Mouse (Mus musculus): ENCODE results near the gene Slc24a3. TPM values are rescaled to one million over a fixed set of nuclear protein-coding genes. Genes with fewer than 3 reads are reported as not detected.

Slc24a3 gene
- total and polyA plus RNA-seq, 3 experiments, result not detected

DNA sequence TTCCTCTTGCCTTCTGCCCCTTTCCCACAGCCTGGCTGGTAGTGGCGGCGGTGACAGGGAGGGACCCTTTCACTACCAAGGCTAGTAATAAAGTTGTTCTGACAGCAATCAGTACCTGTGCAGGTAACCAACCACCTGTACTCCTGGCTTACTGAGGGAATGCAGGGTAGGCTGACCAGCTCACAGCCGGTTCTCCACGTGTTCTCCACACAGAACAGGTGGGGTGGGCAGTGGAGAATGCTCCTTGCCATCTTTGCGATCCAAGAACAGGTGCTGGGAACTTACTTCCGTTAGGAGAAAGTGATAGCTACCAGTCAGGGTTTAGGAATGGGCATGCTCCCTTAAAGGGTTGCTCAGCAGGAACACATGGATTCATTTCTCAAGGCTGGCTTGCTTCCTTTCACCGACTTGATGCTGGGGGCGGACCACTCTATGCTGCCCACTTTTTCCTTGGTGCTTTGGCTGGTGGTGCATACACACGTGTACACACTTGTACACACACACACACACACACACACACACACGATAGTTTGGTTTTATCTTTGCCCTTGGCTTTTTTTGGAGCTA is 934 bp downstream of the Slc24a3 start:
- Histone ChIP-seq H3K9me3 (replicated peaks; ENCODE audit: insufficient read depth, low read length) (no peaks in the 10 kb centered on the region), H3K79me2 (ENCODE audit: control insufficient read depth, insufficient read depth, low read length, poor library complexity) (no peaks in the 10 kb centered on the region), H3K4me3 (ENCODE audit: control insufficient read depth in 1 of 2, insufficient read depth in 1 of 2, low read depth in 2 of 2, low read length in 2 of 2) (no peak overlapping the region), H3K4me1 (ENCODE audit: control insufficient read depth in 1 of 2, insufficient read depth in 2 of 2, low read length in 2 of 2) (no peaks in the 10 kb centered on the region), H3K9ac (ENCODE audit: control insufficient read depth, low read depth, low read length, poor library complexity, severe bottlenecking) (no peak overlapping the region), H3K27ac (ENCODE audit: control insufficient read depth, low read depth, low read length) (no peak overlapping the region), H3K36me3 (ENCODE audit: control insufficient read depth in 1 of 2, insufficient read depth in 2 of 2, low read length in 2 of 2) (no peaks in the 10 kb centered on the region), H3K27me3 (ENCODE audit: control insufficient read depth in 1 of 2, insufficient read depth in 2 of 2, low read length in 2 of 2) (no peaks in the 10 kb centered on the region)
- no peak for TF ChIP-seq MXI1 (IDR thresholded peaks at IDR 0.05; ENCODE audit: low read depth, low read length)
- TF ChIP-seq MAZ (IDR thresholded peaks at IDR 0.05; ENCODE audit: low read depth, low read length), result no peak
- no peak for TF ChIP-seq ZKSCAN1 (IDR thresholded peaks at IDR 0.05; ENCODE audit: low read depth, low read length)
- TF ChIP-seq E2F4 (IDR thresholded peaks at IDR 0.05; ENCODE audit: borderline replicate concordance, low read depth, low read length), result no peak
- no peak for TF ChIP-seq CHD2 (IDR thresholded peaks at IDR 0.05; ENCODE audit: low read length)
- no peak for TF ChIP-seq MYB (IDR thresholded peaks at IDR 0.05; ENCODE audit: low read depth, low read length)
- no peak for TF ChIP-seq MAFK (IDR thresholded peaks at IDR 0.05; ENCODE audit: borderline replicate concordance, low read depth, low read length)
- no peak for DNase-seq (ENCODE audit: low read depth, low spot score)

DNA sequence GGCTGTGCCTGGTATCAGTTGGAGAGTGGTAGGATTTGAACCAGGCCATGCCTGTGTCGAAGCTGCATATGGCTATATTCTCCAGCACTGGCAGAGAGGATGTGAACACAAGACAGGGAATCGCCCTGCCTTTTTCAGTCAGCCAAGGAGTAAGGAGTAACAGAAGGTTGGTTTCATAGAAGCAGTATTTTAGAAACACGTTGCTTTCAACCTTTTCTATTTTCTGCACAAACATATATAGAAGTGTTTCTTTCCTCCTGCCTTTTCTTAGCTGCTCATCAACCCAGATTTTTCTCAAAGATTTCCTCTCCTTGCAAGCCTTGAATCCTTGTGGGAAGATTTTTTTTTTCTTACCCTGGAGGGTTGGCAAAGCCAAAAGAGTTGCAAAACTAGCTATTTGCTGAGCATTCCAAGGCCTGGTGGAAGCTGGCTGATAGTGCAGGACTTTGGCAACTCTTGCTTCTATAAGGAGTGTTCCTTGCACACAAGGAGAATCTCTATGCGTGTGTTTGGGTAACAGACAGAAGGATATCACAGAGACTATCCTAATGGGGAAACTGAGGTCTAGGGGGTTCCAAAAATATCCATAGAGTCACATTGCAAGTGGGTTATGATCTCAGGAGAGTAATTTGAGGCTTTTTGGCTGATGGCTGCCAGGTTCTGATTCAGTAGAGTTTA is 5.6 kb downstream of the Slc24a3 start:
- no peak for DNase-seq (ENCODE audit: low read depth, low spot score)
- H3K27ac ChIP-seq (ENCODE audit: control insufficient read depth, low read depth, low read length), result no peak overlapping the region
- no peaks in the 10 kb centered on the region for H3K4me1 ChIP-seq (ENCODE audit: control insufficient read depth in 1 of 2, insufficient read depth in 2 of 2, low read length in 2 of 2)
- no peaks in the 10 kb centered on the region for H3K27me3 ChIP-seq (ENCODE audit: control insufficient read depth in 1 of 2, insufficient read depth in 2 of 2, low read length in 2 of 2)
- H3K36me3 ChIP-seq (ENCODE audit: control insufficient read depth in 1 of 2, insufficient read depth in 2 of 2, low read length in 2 of 2), result no peaks in the 10 kb centered on the region
- no peak overlapping the region for H3K9ac ChIP-seq (ENCODE audit: control insufficient read depth, low read depth, low read length, poor library complexity, severe bottlenecking)
- no peaks in the 10 kb centered on the region for H3K79me2 ChIP-seq (ENCODE audit: control insufficient read depth, insufficient read depth, low read length, poor library complexity)
- H3K9me3 ChIP-seq (replicated peaks; ENCODE audit: insufficient read depth, low read length), result no peaks in the 10 kb centered on the region
- no peak overlapping the region for H3K4me3 ChIP-seq (ENCODE audit: control insufficient read depth in 1 of 2, insufficient read depth in 1 of 2, low read depth in 2 of 2, low read length in 2 of 2)
- TF ChIP-seq GABPA (IDR thresholded peaks at IDR 0.05; ENCODE audit: low read depth, low read length) (no peak), CHD2 (IDR thresholded peaks at IDR 0.05; ENCODE audit: low read length) (no peak), USF2 (IDR thresholded peaks at IDR 0.05; ENCODE audit: borderline replicate concordance in 1 of 2, insufficient read depth in 1 of 2, low read depth in 1 of 2, low read length in 2 of 2) (no peak), TAL1 (IDR thresholded peaks at IDR 0.05; ENCODE audit: low read length) (no peak), ZMIZ1 (IDR thresholded peaks at IDR 0.05; ENCODE audit: low read depth, low read length) (no peak), EP300 (IDR thresholded peaks at IDR 0.05; ENCODE audit: low read depth in 1 of 2, low read length in 2 of 2) (no peak), ZKSCAN1 (IDR thresholded peaks at IDR 0.05; ENCODE audit: low read depth, low read length) (no peak), RAD21 (IDR thresholded peaks at IDR 0.05; ENCODE audit: low read depth, low read length) (no peak), TBP (IDR thresholded peaks at IDR 0.05; ENCODE audit: low read depth, low read length) (no peak), POLR2AphosphoS2 (IDR thresholded peaks at IDR 0.05; ENCODE audit: low read length) (no peak)
